9 mouse cellular contexts compared by ENCODE assay signal in the genomic region with DNA sequence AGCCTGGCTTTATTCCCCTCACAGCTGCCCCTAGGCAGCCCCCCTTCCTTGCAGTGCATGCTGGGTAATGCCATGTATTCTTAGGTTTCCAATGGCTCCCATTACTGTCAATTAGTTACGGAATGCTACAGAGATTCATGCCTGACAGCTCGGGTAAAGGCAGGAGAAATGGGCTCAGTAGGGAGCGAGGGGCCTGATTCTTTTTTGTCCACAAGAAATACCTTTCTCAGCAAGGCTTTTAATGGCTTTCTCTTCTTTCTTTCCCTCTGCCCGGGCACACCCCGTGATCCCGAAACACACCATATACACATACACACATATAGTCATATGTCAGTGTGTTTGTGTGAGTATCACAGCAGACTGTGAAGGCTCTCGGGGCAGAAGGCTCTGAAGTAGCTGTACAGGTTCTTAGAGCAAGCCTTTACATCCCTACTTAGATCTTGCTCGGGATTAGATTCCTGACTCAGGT. TPM values are rescaled to one million over a fixed set of nuclear protein-coding genes. Genes with fewer than 3 reads are reported as not detected.
DNase-seq lines count a peak whose midpoint lies in the region; ATAC-seq and TF ChIP-seq lines count a peak whose summit lies in the region.
"Had no signal": no experiment of that assay in that cellular context is flagged by ENCODE, and none has a peak within 500 bp of the region (broad histone marks: within the 10 kb centered on the region; RNA-seq: fewer than 3 reads in every experiment).

No protein-coding gene starts in this region.

- H3K27me3 ChIP-seq in embryonic facial prominence, embryonic 10.5 days (replicated peaks; ENCODE audit: low read depth, poor library complexity, severe bottlenecking), result no peaks in the 10 kb centered on the region
- no peaks in the 10 kb centered on the region for H3K27me3 ChIP-seq in hindbrain, embryonic 12.5 days
- no peaks in the 10 kb centered on the region for H3K27me3 ChIP-seq in midbrain, embryonic 14.5 days (ENCODE audit: control insufficient read depth, insufficient read depth, low read length)

- no peak overlapping the region for H3K9ac ChIP-seq in hindbrain, embryonic 12.5 days
- no peak overlapping the region; the same call in 1 of the 2 replicates for H3K9ac ChIP-seq in midbrain, embryonic 14.5 days (replicated peaks; ENCODE audit: low read length)

- DNase-seq in brain, embryonic 14.5 days (ENCODE audit: low read depth), result peak; percentile 95
- peak; percentile 69 for DNase-seq in embryonic facial prominence, embryonic 10.5 days (ENCODE audit: low spot score)
- DNase-seq in midbrain, embryonic 14.5 days, result peak; percentile 89
- no peak for DNase-seq in lung, postnatal 14 days
- no peak for DNase-seq in cerebellum, postnatal 14 days
- no peak for DNase-seq in c-Kit-positive CD71-positive TER-119-positive erythroid progenitor cells, embryonic 14.5 days (ENCODE audit: low spot score)
- no peak for DNase-seq in adrenal gland, postnatal 36 days
- DNase-seq: lung, adult 2 months had no signal

- H3K4me3 ChIP-seq in embryonic facial prominence, embryonic 10.5 days, result no peak overlapping the region
- no peak overlapping the region for H3K4me3 ChIP-seq in hindbrain, embryonic 12.5 days
- H3K4me3 ChIP-seq in midbrain, embryonic 14.5 days (replicated peaks; ENCODE audit: low read depth, low read length), result peak overlapping the region; percentile 3; the same call in 1 of the 2 replicates

- peak overlapping the region; percentile 41 for H3K4me2 ChIP-seq in hindbrain, embryonic 12.5 days (replicated peaks)
- H3K4me2 ChIP-seq in midbrain, embryonic 14.5 days (ENCODE audit: low read length), result peak overlapping the region; percentile 41

- peaks cover 11% of the 10 kb centered on the region; the same call in 1 of the 2 replicates for H3K9me3 ChIP-seq in embryonic facial prominence, embryonic 10.5 days
- H3K9me3 ChIP-seq in hindbrain, embryonic 12.5 days (replicated peaks), result peaks cover 12% of the 10 kb centered on the region
- peaks cover 10% of the 10 kb centered on the region for H3K9me3 ChIP-seq in midbrain, embryonic 14.5 days (ENCODE audit: control insufficient read depth, low read length)

- ATAC-seq in hindbrain, embryonic 12.5 days (ENCODE audit: low FRiP score), result peak; percentile 95
- peak; percentile 93 for ATAC-seq in midbrain, embryonic 14.5 days (ENCODE audit: low FRiP score, low TSS enrichment)

- 22% methylated on average over 8 of the region's 8 CpGs for WGBS in embryonic facial prominence, embryonic 10.5 days
- WGBS in hindbrain, embryonic 12.5 days, result 13% methylated on average over 8 of the region's 8 CpGs
- WGBS in midbrain, embryonic 14.5 days, result 5% methylated on average over 8 of the region's 8 CpGs

- TF ChIP-seq CTCF in brain, embryonic 14.5 days (IDR thresholded peaks at IDR 0.05; ENCODE audit: borderline replicate concordance, extremely low read depth, insufficient read depth, insufficient read length), result no peak

- TF ChIP-seq POLR2A in brain, embryonic 14.5 days (IDR thresholded peaks at IDR 0.05; ENCODE audit: borderline replicate concordance, extremely low read depth, insufficient read depth, insufficient read length, poor library complexity, severe bottlenecking), result no peak

- H3K27ac ChIP-seq in embryonic facial prominence, embryonic 10.5 days (replicated peaks), result peak overlapping the region; percentile 81
- H3K27ac ChIP-seq in hindbrain, embryonic 12.5 days, result peak overlapping the region; percentile 78
- H3K27ac ChIP-seq in midbrain, embryonic 14.5 days (replicated peaks; ENCODE audit: low read depth, low read length), result peak overlapping the region; percentile 75

- peaks cover 32% of the 10 kb centered on the region for H3K4me1 ChIP-seq in embryonic facial prominence, embryonic 10.5 days
- peaks cover 30% of the 10 kb centered on the region for H3K4me1 ChIP-seq in hindbrain, embryonic 12.5 days
- peaks cover 27% of the 10 kb centered on the region for H3K4me1 ChIP-seq in midbrain, embryonic 14.5 days (ENCODE audit: control insufficient read depth, insufficient read depth, low read length)

- 0 out of 2 replicates have a peak, but pooled peaks cover 4% of the 10 kb centered on the region for H3K36me3 ChIP-seq in embryonic facial prominence, embryonic 10.5 days (replicated peaks)
- no peaks in the 10 kb centered on the region for H3K36me3 ChIP-seq in hindbrain, embryonic 12.5 days
- H3K36me3 ChIP-seq in midbrain, embryonic 14.5 days (ENCODE audit: control insufficient read depth, insufficient read depth, low read length), result no peaks in the 10 kb centered on the region

RNA-seq across cellular contexts. Expression of a gene that starts 44.6 kb away (rescaled TPM):
- 6.2 and 6.3 TPM in 2 replicates for polyA plus RNA-seq in brain, embryonic 14.5 days (2012; rRNA removed)
- 13.4 and 14.1 TPM in 2 replicates for polyA plus RNA-seq in embryonic facial prominence, embryonic 10.5 days (2016; fragmentation: Nextera tagmentation; extraction: Ambion mirVana)
- polyA plus RNA-seq in hindbrain, embryonic 12.5 days (2016; fragmentation: Nextera tagmentation; extraction: Ambion mirVana), result 9.4 and 9.9 TPM in 2 replicates
- polyA plus RNA-seq in midbrain, embryonic 14.5 days (2014; fragmentation: Nextera tagmentation; extraction: Ambion mirVana), result 3.8 and 5.7 TPM in 2 replicates
- total RNA-seq in adrenal gland, postnatal 36 days (2021), result 10 to 100 TPM; 11.0 to 12.6 TPM

Comparison
In these comparisons a context has a peak if more than half of its experiments do, and no peak if none do; other contexts are left out.
1. DNase-seq: peak in brain, embryonic 14.5 days (single experiment), embryonic facial prominence, embryonic 10.5 days (single experiment) and midbrain, embryonic 14.5 days (single experiment); none in lung, postnatal 14 days (single experiment), cerebellum, postnatal 14 days (0 of 2), c-Kit-positive CD71-positive TER-119-positive erythroid progenitor cells, embryonic 14.5 days (single experiment) and adrenal gland, postnatal 36 days (0 of 2).
2. Peak in every context shown above with its lines, with median percentiles within 50 percentile points of each other: H3K27ac ChIP-seq.